ENCODE assay signal across 8 mouse cellular contexts in genomic region chr19:60789919-60790506, GRCm38 (mm10). TPM values are rescaled to one million over a fixed set of nuclear protein-coding genes. Genes with fewer than 3 reads are reported as not detected.
A peak's percentile ranks its signal among the peaks of the same experiment; 100 is the strongest.
DNase-seq lines count a peak whose midpoint lies in the region; ATAC-seq and TF ChIP-seq lines count a peak whose summit lies in the region.

No protein-coding gene starts in this region.

- TF ChIP-seq CTCF in C2C12 (IDR thresholded peaks at IDR 0.05; ENCODE audit: control insufficient read depth, insufficient read depth, insufficient read length): no peak
- TF ChIP-seq CTCF in liver, postnatal 0 days (IDR thresholded peaks at IDR 0.05; ENCODE audit: low read depth): no peak

- peak overlapping the region; percentile 75 for H3K4me2 ChIP-seq in heart, embryonic 11.5 days
- H3K4me2 ChIP-seq in kidney, embryonic 14.5 days (replicated peaks; ENCODE audit: low read depth, low read length): peak overlapping the region; percentile 74
- H3K4me2 ChIP-seq in liver, postnatal 0 days (ENCODE audit: low read depth, low read length): peak overlapping the region; percentile 75
- peak overlapping the region; percentile 88 for H3K4me2 ChIP-seq in neural tube, embryonic 13.5 days

- peak; percentile 61 for ATAC-seq in erythroblast, adult 5-6 weeks (replicated peaks; ENCODE audit: low FRiP score, poor library complexity, severe bottlenecking)
- ATAC-seq in heart, embryonic 11.5 days (replicated peaks; ENCODE audit: insufficient number of reproducible peaks, low FRiP score, low TSS enrichment): peak; percentile 69
- peak; percentile 70 for ATAC-seq in kidney, embryonic 14.5 days (ENCODE audit: low FRiP score, low TSS enrichment)
- peak; percentile 61 for ATAC-seq in liver, postnatal 0 days
- peak; percentile 84 for ATAC-seq in neural tube, embryonic 13.5 days (ENCODE audit: low read depth)

- peak overlapping the region; percentile 100 for H3K9ac ChIP-seq in heart, embryonic 11.5 days (ENCODE audit: low read depth, low read length)
- H3K9ac ChIP-seq in kidney, embryonic 14.5 days (ENCODE audit: low read depth, low read length): peak overlapping the region; percentile 100
- peak overlapping the region; percentile 99 for H3K9ac ChIP-seq in liver, postnatal 0 days (replicated peaks)
- peak overlapping the region; percentile 100 for H3K9ac ChIP-seq in neural tube, embryonic 13.5 days

- WGBS in heart, embryonic 11.5 days (ENCODE audit: insufficient replicate concordance): 0% methylated on average over 53 of the region's 60 CpGs
- under 1% methylated on average over 54 of the region's 60 CpGs for WGBS in kidney, embryonic 14.5 days
- 3% methylated on average over 48 of the region's 60 CpGs for WGBS in liver, postnatal 0 days (ENCODE audit: insufficient replicate concordance)
- WGBS in neural tube, embryonic 13.5 days: under 1% methylated on average over 60 of the region's 60 CpGs

- H3K27me3 ChIP-seq in C2C12 (ENCODE audit: control insufficient read depth, insufficient read depth, insufficient read length): no peaks in the 10 kb centered on the region
- H3K27me3 ChIP-seq in heart, embryonic 11.5 days (ENCODE audit: control insufficient read depth, insufficient read depth, low read length): no peaks in the 10 kb centered on the region
- H3K27me3 ChIP-seq in kidney, embryonic 14.5 days (ENCODE audit: control insufficient read depth, insufficient read depth, low read length): no peaks in the 10 kb centered on the region
- H3K27me3 ChIP-seq in liver, postnatal 0 days (ENCODE audit: insufficient read depth, low read length): no peaks in the 10 kb centered on the region
- no peaks in the 10 kb centered on the region for H3K27me3 ChIP-seq in neural tube, embryonic 13.5 days

- DNase-seq in adrenal gland, postnatal 10 days: peak; percentile 72
- DNase-seq in liver, postnatal 0 days: peak; percentile 77
- peak; percentile 33 to 46 for DNase-seq in thymus, postnatal 10 days (ENCODE audit: low spot score in 2 of 2)

- H3K79me3 ChIP-seq in C2C12 (ENCODE audit: low read depth): peaks cover 54% of the 10 kb centered on the region

- no peaks in the 10 kb centered on the region for H3K9me3 ChIP-seq in heart, embryonic 11.5 days (replicated peaks; ENCODE audit: control insufficient read depth, low read length)
- no peaks in the 10 kb centered on the region for H3K9me3 ChIP-seq in kidney, embryonic 14.5 days (ENCODE audit: control insufficient read depth, low read length)
- no peaks in the 10 kb centered on the region for H3K9me3 ChIP-seq in liver, postnatal 0 days (ENCODE audit: low read length)
- H3K9me3 ChIP-seq in neural tube, embryonic 13.5 days: no peaks in the 10 kb centered on the region

- H3K27ac ChIP-seq in heart, embryonic 11.5 days (ENCODE audit: low read depth, low read length): peak overlapping the region; percentile 98
- H3K27ac ChIP-seq in kidney, embryonic 14.5 days (ENCODE audit: low read depth, low read length): peak overlapping the region; percentile 91
- peak overlapping the region; percentile 100 for H3K27ac ChIP-seq in liver, postnatal 0 days (ENCODE audit: low read depth)
- peak overlapping the region; percentile 97 for H3K27ac ChIP-seq in neural tube, embryonic 13.5 days (replicated peaks)

- H3K79me2 ChIP-seq in C2C12 (ENCODE audit: control insufficient read depth, insufficient read depth): peaks cover 56% of the 10 kb centered on the region

- peak overlapping the region; percentile 96 for H3K4me3 ChIP-seq in C2C12 (ENCODE audit: insufficient read depth, poor library complexity, severe bottlenecking)
- H3K4me3 ChIP-seq in heart, embryonic 11.5 days (ENCODE audit: low read depth, low read length): peak overlapping the region; percentile 99
- peak overlapping the region; percentile 99 for H3K4me3 ChIP-seq in kidney, embryonic 14.5 days (ENCODE audit: low read length)
- H3K4me3 ChIP-seq in liver, postnatal 0 days (ENCODE audit: low read depth, low read length): peak overlapping the region; percentile 72
- H3K4me3 ChIP-seq in neural tube, embryonic 13.5 days: peak overlapping the region; percentile 100

- peaks cover 32% of the 10 kb centered on the region for H3K36me3 ChIP-seq in C2C12 (ENCODE audit: control insufficient read depth, insufficient read depth)
- no peaks in the 10 kb centered on the region for H3K36me3 ChIP-seq in heart, embryonic 11.5 days (ENCODE audit: control insufficient read depth, insufficient read depth, low read length)
- H3K36me3 ChIP-seq in kidney, embryonic 14.5 days (ENCODE audit: control insufficient read depth, insufficient read depth, low read length): 0 out of 2 replicates have a peak, but pooled peaks cover 2% of the 10 kb centered on the region
- H3K36me3 ChIP-seq in liver, postnatal 0 days (replicated peaks; ENCODE audit: insufficient read depth, low read length): no peaks in the 10 kb centered on the region
- no peaks in the 10 kb centered on the region for H3K36me3 ChIP-seq in neural tube, embryonic 13.5 days

- TF ChIP-seq EP300 in liver, postnatal 0 days (IDR thresholded peaks at IDR 0.05; ENCODE audit: low read depth): no peak

- peak overlapping the region; percentile 100 for H3ac ChIP-seq in C2C12 (ENCODE audit: control insufficient read depth, insufficient read length, low read depth)

- H3K4me1 ChIP-seq in heart, embryonic 11.5 days (ENCODE audit: control insufficient read depth, insufficient read depth, low read length): peaks cover 11% of the 10 kb centered on the region
- peaks cover 14% of the 10 kb centered on the region for H3K4me1 ChIP-seq in kidney, embryonic 14.5 days (ENCODE audit: control insufficient read depth, insufficient read depth, low read length)
- H3K4me1 ChIP-seq in liver, postnatal 0 days (ENCODE audit: insufficient read depth): peaks cover 24% of the 10 kb centered on the region
- H3K4me1 ChIP-seq in neural tube, embryonic 13.5 days (replicated peaks): peaks cover 38% of the 10 kb centered on the region

TF ChIP-seq in C2C12, 6 proteins besides CTCF, POLR2A, EP300 and RAD21:
- no peak for TF ChIP-seq MAX (IDR thresholded peaks at IDR 0.05)
- TF ChIP-seq FOSL1 (IDR thresholded peaks at IDR 0.05; ENCODE audit: insufficient read depth, low read length, poor library complexity, severe bottlenecking): no peak
- no peak for TF ChIP-seq MYOG (IDR thresholded peaks at IDR 0.05; ENCODE audit: control insufficient read depth, extremely low read depth, insufficient read length)
- no peak for TF ChIP-seq MYOD1 (IDR thresholded peaks at IDR 0.05; ENCODE audit: control insufficient read depth, insufficient read length, low read depth)
- no peak for TF ChIP-seq CEBPB (IDR thresholded peaks at IDR 0.05; ENCODE audit: low read depth)
- TF ChIP-seq USF1 (IDR thresholded peaks at IDR 0.05; ENCODE audit: low read depth): no peak

RNA-seq across cellular contexts. Expression of gene Eif3a, which starts 0.4 kb away (rescaled TPM):
- 68.7 TPM for polyA plus RNA-seq in C2C12 (2012; fragmentation: generic; extraction: Trizol)
- 100 to 1,000 TPM; 144 to 147 TPM for total RNA-seq in adrenal gland, postnatal 10 days (2021)
- 63.8 and 94.0 TPM in 2 replicates for total RNA-seq in erythroblast, adult 5-6 weeks (2015; ENCODE audit: low replicate concordance)
- total RNA-seq in erythroblast, adult 5-6 weeks (2017; ENCODE audit: low replicate concordance): 68.9 and 152 TPM in 2 replicates
- polyA plus RNA-seq in heart, embryonic 11.5 days (2014; fragmentation: Nextera tagmentation; extraction: Ambion mirVana): 136 and 149 TPM in 2 replicates
- 191 and 209 TPM in 2 replicates for polyA plus RNA-seq in kidney, embryonic 14.5 days (2014; fragmentation: Nextera tagmentation; extraction: Ambion mirVana)
- polyA plus RNA-seq in liver, postnatal 0 days (2015; fragmentation: Nextera tagmentation; extraction: Ambion mirVana): 48.7 and 54.8 TPM in 2 replicates
- 106 and 124 TPM in 2 replicates for polyA plus RNA-seq in neural tube, embryonic 13.5 days (2015; fragmentation: Nextera tagmentation; extraction: Ambion mirVana)

RNA-seq across cellular contexts. Expression of gene Fam45a, which starts 21.4 kb away (rescaled TPM):
- 8.5 TPM for polyA plus RNA-seq in C2C12 (2012; fragmentation: generic; extraction: Trizol)
- 10 to 100 TPM; 24.5 to 29.3 TPM for total RNA-seq in adrenal gland, postnatal 10 days (2021)
- total RNA-seq in erythroblast, adult 5-6 weeks (2015; ENCODE audit: low replicate concordance): 11.7 and 15.5 TPM in 2 replicates
- total RNA-seq in erythroblast, adult 5-6 weeks (2017; ENCODE audit: low replicate concordance): 6.6 and 14.0 TPM in 2 replicates
- polyA plus RNA-seq in heart, embryonic 11.5 days (2014; fragmentation: Nextera tagmentation; extraction: Ambion mirVana): 24.7 and 30.0 TPM in 2 replicates
- polyA plus RNA-seq in kidney, embryonic 14.5 days (2014; fragmentation: Nextera tagmentation; extraction: Ambion mirVana): 31.0 and 32.4 TPM in 2 replicates
- polyA plus RNA-seq in liver, postnatal 0 days (2015; fragmentation: Nextera tagmentation; extraction: Ambion mirVana): 17.3 and 18.9 TPM in 2 replicates
- polyA plus RNA-seq in neural tube, embryonic 13.5 days (2015; fragmentation: Nextera tagmentation; extraction: Ambion mirVana): 38.8 and 39.9 TPM in 2 replicates

RNA-seq across cellular contexts. Expression of gene Nanos1, which starts 34.2 kb away (rescaled TPM):
- 2.8 TPM for polyA plus RNA-seq in C2C12 (2012; fragmentation: generic; extraction: Trizol)
- total RNA-seq in adrenal gland, postnatal 10 days (2021): 1 to 10 TPM; 1.2 to 1.3 TPM
- total RNA-seq in erythroblast, adult 5-6 weeks (2015; ENCODE audit: low replicate concordance): 0.58 and 1.7 TPM in 2 replicates
- 1.6 and 2.9 TPM in 2 replicates for total RNA-seq in erythroblast, adult 5-6 weeks (2017; ENCODE audit: low replicate concordance)
- polyA plus RNA-seq in heart, embryonic 11.5 days (2014; fragmentation: Nextera tagmentation; extraction: Ambion mirVana): 1.3 and 1.6 TPM in 2 replicates
- polyA plus RNA-seq in kidney, embryonic 14.5 days (2014; fragmentation: Nextera tagmentation; extraction: Ambion mirVana): 1.0 and 1.4 TPM in 2 replicates
- polyA plus RNA-seq in liver, postnatal 0 days (2015; fragmentation: Nextera tagmentation; extraction: Ambion mirVana): 0.41 and 0.46 TPM in 2 replicates
- 12.6 and 13.4 TPM in 2 replicates for polyA plus RNA-seq in neural tube, embryonic 13.5 days (2015; fragmentation: Nextera tagmentation; extraction: Ambion mirVana)

Comparison
In these comparisons a context has a peak if more than half of its experiments do, and no peak if none do; other contexts are left out.
1. Peak in every context shown above with its lines: DNase-seq, ATAC-seq, H3K4me3 ChIP-seq and H3K27ac ChIP-seq.